Mouse (Mus musculus) thymus, adult 2 months (tissue): ENCODE measurements around the gene Tmem269. TPM values are rescaled to one million over a fixed set of nuclear protein-coding genes. Genes with fewer than 3 reads are reported as not detected.

Experiments used
- DNase-seq: peaks from one replicate; pipeline ENCODE4 v3.0.0; 2021
- H3K27ac ChIP-seq: fragments of 200-500 bp; 2 replicates; pipeline ENCODE4 v1.5.1; 2012; ENCODE audit warnings: low read length, control low read depth; ENCODE audit not compliant: control insufficient read depth, insufficient read depth
- H3K27me3 ChIP-seq: fragments of 200-500 bp; 2 replicates; pipeline ENCODE4 v1.6.1; 2012; ENCODE audit warnings: mild to moderate bottlenecking, low read length, moderate library complexity, mixed read lengths; ENCODE audit not compliant: control insufficient read depth, insufficient read depth
- H3K36me3 ChIP-seq: fragments of 200-500 bp; 2 replicates; pipeline ENCODE4 v1.6.1; 2012; ENCODE audit warnings: mild to moderate bottlenecking, low read length, moderate library complexity; ENCODE audit not compliant: control insufficient read depth, insufficient read depth
- H3K4me1 ChIP-seq: fragments of 200-500 bp; replicated peaks from 2 replicates; pipeline ENCODE4 v1.6.1; 2012; ENCODE audit warnings: low read length; ENCODE audit not compliant: control insufficient read depth, insufficient read depth
- H3K4me3 ChIP-seq: fragments of 200-500 bp; 2 replicates; pipeline ENCODE4 v1.5.1; 2012; ENCODE audit warnings: mild to moderate bottlenecking, low read length, control low read depth, moderate library complexity; ENCODE audit not compliant: control insufficient read depth, insufficient read depth
- CTCF ChIP-seq: fragments of 200-500 bp; IDR thresholded peaks from 2 replicates; pipeline ENCODE4 v1.5.1; 2012; ENCODE audit warnings: mild to moderate bottlenecking, control low read depth, low read length, moderate library complexity, borderline replicate concordance; ENCODE audit not compliant: control insufficient read depth, poor library complexity, insufficient read depth; ENCODE audit errors: extremely low read depth
- POLR2A ChIP-seq: fragments of 200-500 bp; IDR thresholded peaks from 2 replicates; pipeline ENCODE4 v1.6.1; 2012; ENCODE audit warnings: mild to moderate bottlenecking, low read length, control low read depth, moderate library complexity; ENCODE audit not compliant: control insufficient read depth, poor library complexity, insufficient read depth; ENCODE audit errors: extremely low read depth
- WGBS: fragments of 180-500 bp; shearing (Covaris S2); methylation state at CpG from one replicate; pipeline ENCODE4 v1.1.7; 2018; 5-methylcytosine and 5-hydroxymethylcytosine counted together
- polyA plus RNA-seq: library from polyadenylated mRNA; depleted of rRNA; stranded (reverse); fragments of >200 nt; gene quantifications from 2 replicates; pipeline ENCODE4 v1.2.3, GENCODE M21; 2012; rRNA removed

Gene Tmem269
- not detected in 2 replicates for polyA plus RNA-seq

GRCm38 (mm10) chr4:119218169-119218568, at the start of gene Tmem269:
Tmem269 (minus strand) TSS chr4:119218217.
- Histone ChIP-seq H3K4me3 (no peak within 1 kb of the TSS), H3K4me1 (no peaks in the 10 kb centered on the region), H3K27ac (no peak within 1 kb of the TSS), H3K27me3 (no peaks in the 10 kb centered on the region), H3K36me3 (no peaks in the 10 kb centered on the region)
- 48% methylated on average over 11 of the region's 11 CpGs for WGBS
- TF ChIP-seq CTCF (no peak), POLR2A (no peak)
- DNase-seq = no peak

GRCm38 (mm10) chr4:119266606-119267005, 48.6 kb upstream of the Tmem269 start:
- Histone ChIP-seq H3K36me3 (peaks cover 5% of the 10 kb centered on the region), H3K4me3 (no peak overlapping the region), H3K27me3 (no peaks in the 10 kb centered on the region), H3K27ac (no peak overlapping the region), H3K4me1 (0 out of 2 replicates have a peak, but pooled peaks cover 2% of the 10 kb centered on the region)
- no peak for DNase-seq
- no peak for TF ChIP-seq CTCF
- no peak for TF ChIP-seq POLR2A
- WGBS = 76% methylated on average over 13 of the region's 13 CpGs

GRCm38 (mm10) chr4:119263459-119263858, 45.4 kb upstream of the Tmem269 start:
- DNase-seq = no peak
- 89% methylated on average over 3 of the region's 3 CpGs for WGBS
- Histone ChIP-seq H3K27me3 (no peaks in the 10 kb centered on the region), H3K27ac (no peak overlapping the region), H3K4me3 (no peak overlapping the region), H3K36me3 (no peaks in the 10 kb centered on the region), H3K4me1 (0 out of 2 replicates have a peak, but pooled peaks cover 2% of the 10 kb centered on the region)
- no peak for TF ChIP-seq CTCF

- DNase-seq = no peak
- H3K27ac ChIP-seq = no peak overlapping the region
- H3K27me3 ChIP-seq = no peaks in the 10 kb centered on the region
- peaks cover 4% of the 10 kb centered on the region for H3K4me1 ChIP-seq
- WGBS = 85% methylated on average over 5 of the region's 5 CpGs
- H3K4me3 ChIP-seq = no peak overlapping the region
- no peaks in the 10 kb centered on the region for H3K36me3 ChIP-seq
- TF ChIP-seq POLR2A = no peak
- no peak for TF ChIP-seq CTCF
Measured at GRCm38 (mm10) chr4:119262483-119262882, 44.5 kb upstream of the Tmem269 start.

- TF ChIP-seq CTCF = no peak
- Histone ChIP-seq H3K27ac (no peak overlapping the region), H3K36me3 (no peaks in the 10 kb centered on the region), H3K27me3 (no peaks in the 10 kb centered on the region), H3K4me3 (no peak overlapping the region), H3K4me1 (peaks cover 5% of the 10 kb centered on the region)
- 56% methylated on average over 7 of the region's 7 CpGs for WGBS
- DNase-seq = no peak
Measured at GRCm38 (mm10) chr4:119261087-119261713, 43.2 kb upstream of the Tmem269 start.

GRCm38 (mm10) chr4:119259344-119260254, 41.6 kb upstream of the Tmem269 start:
- 96% methylated on average over 15 of the region's 15 CpGs for WGBS

More at GRCm38 (mm10) chr4:119259344-119260254, 41.6 kb upstream of the Tmem269 start:
- Histone ChIP-seq H3K27ac (no peak overlapping the region), H3K4me1 (peaks cover 5% of the 10 kb centered on the region), H3K27me3 (no peaks in the 10 kb centered on the region), H3K36me3 (no peaks in the 10 kb centered on the region), H3K4me3 (no peak overlapping the region)
- DNase-seq = no peak
- TF ChIP-seq POLR2A = no peak
- TF ChIP-seq CTCF = no peak
